Mouse (Mus musculus) c-Kit-positive CD71-positive TER-119-positive erythroid progenitor cells, embryonic 14.5 days (primary cell): ENCODE results near the gene Gm8720.
"Not testable (repeated sequence)": the region's sequence is repeated elsewhere in the genome, so short reads cannot be mapped to it uniquely, and the experiment has no call there.

ENCODE experiments used
- DNase-seq: peaks from one replicate; pipeline ENCODE4 v3.0.0-alpha.2; 2013; ENCODE audit warnings: low spot score

Gm8720 gene

GRCm38 (mm10) chr7:23067356-23067755 is at the start of gene Gm8720:
Gm8720 (minus strand) TSS chr7:23067456.
- not testable (repeated sequence) for DNase-seq

DNA sequence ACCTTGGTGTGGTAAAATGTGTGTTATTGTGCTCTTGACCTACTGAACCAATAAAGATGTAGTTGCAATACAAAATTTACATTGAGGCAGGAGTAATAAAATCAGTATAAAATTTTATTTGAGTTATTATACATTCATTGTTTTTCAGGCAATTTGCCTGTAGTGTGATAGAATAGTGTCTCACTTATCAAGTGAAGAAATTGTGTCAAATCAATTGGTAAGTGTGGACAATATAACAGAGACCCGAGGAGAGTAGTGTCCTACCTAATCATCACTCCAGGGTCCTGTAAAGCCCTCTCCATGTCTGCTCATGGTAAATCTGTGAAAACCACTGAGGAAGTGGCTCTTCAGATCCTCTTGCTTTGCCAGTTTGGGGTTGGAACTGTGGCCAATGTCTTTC is 12.0 kb downstream of the Gm8720 start, which contains the start of gene Vmn1r163:
Gene Vmn1r163 (plus strand): TSS at position 301 of the 400 bp plus-strand sequence.
- DNase-seq: not testable (repeated sequence)

DNA sequence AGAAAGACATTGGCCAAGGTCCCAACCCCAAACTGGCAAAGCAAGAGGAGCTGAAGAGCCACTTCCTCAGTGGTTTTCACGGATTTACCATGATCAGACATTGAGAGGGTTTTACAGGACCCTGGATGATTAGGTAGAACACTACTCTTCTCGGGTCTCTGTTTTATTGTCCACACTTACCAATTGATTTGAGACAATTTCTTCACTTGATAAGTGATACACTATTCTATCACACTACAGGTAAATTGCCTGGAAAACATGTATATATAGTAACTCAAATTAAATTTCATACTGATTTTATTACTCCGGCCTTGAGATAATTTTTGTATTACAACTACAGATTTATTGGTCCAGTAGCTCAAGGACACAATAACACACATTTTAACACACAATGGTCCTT is 47.4 kb downstream of the Gm8720 start, which contains the start of gene Gm4216:
Gene Gm4216 (minus strand): TSS at position 101 of the 400 bp plus-strand sequence.
- not testable (repeated sequence) for DNase-seq
